Mouse (Mus musculus): ENCODE measurements at regions not wholly inside any gene's neighbourhood (a gene's known extent, or its start where the extent isn't known, plus 50 kb on each side); places are given as distances from the start of the nearest gene placed in this dataset.

DNA sequence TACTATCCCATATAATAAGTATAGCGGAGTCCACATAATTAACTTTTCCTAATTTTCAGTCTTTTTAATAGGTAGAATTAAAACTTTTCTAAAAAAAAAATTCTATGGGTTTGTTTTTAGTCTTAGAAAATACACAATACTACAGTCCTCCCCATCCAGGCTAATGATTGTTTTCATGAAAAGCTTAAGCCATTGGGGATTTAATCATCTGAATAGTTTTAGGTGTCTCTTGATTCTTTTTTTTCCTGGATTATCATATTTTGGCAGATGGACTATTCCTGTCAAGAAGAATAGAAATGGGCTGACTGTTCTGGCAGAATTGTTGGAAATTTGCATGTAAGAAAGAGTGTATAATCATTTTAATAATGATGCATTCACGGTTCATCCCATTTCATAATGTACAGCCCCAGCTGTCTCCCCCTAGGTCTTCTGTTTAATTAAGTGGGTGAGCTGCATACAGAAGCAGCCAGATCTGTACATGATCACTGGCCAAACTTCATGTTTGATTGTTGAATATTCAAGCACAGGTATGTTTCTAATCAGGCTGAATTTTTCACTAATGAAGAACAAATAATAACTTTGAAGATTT is 320.6 kb upstream of the Siglech start:
- TF ChIP-seq CTCF (IDR thresholded peaks at IDR 0.05; ENCODE audit: borderline replicate concordance, extremely low read depth, insufficient read depth, insufficient read length) (no peak), POLR2A (IDR thresholded peaks at IDR 0.05; ENCODE audit: borderline replicate concordance, extremely low read depth, insufficient read depth, insufficient read length, poor library complexity, severe bottlenecking) (no peak)
